Mouse (Mus musculus): ENCODE measurements around the gene Hamp. TPM values are rescaled to one million over a fixed set of nuclear protein-coding genes. Genes with fewer than 3 reads are reported as not detected.

Hamp gene
- total RNA-seq, 2 experiments from 2014 or later, result not detected

- intact Hi-C loops (cut with DNase I), result no loop called here
Measured at GRCm38 (mm10) chr7:30914732-30915131, 29.1 kb downstream of the Hamp start, which contains the start of gene Mag. TSS of gene Mag (minus strand) at chr7:30914873.

GRCm38 (mm10) chr7:30909773-30910172 is 34.1 kb downstream of the Hamp start:
- intact Hi-C loops (cut with DNase I), result no loop called here
- DNase-seq, result no peak

More at GRCm38 (mm10) chr7:30914732-30915131, 29.1 kb downstream of the Hamp start, which contains the start of gene Mag:
- no peak for DNase-seq

GRCm38 (mm10) chr7:30908992-30909431 is 34.8 kb downstream of the Hamp start:
- no peak for DNase-seq
- intact Hi-C loops (cut with DNase I), result no loop called here

- no peak for DNase-seq
- intact Hi-C loops (cut with DNase I), result no loop called here
Measured at GRCm38 (mm10) chr7:30908277-30908991, 35.4 kb downstream of the Hamp start.

- no peak for DNase-seq
- intact Hi-C loops (cut with DNase I), result no loop called here
Measured at GRCm38 (mm10) chr7:30904042-30904441, 39.8 kb downstream of the Hamp start.

GRCm38 (mm10) chr7:30895217-30895616 is 48.6 kb downstream of the Hamp start:
- intact Hi-C loops (cut with DNase I), result no loop called here
- no peak for DNase-seq

- no peak for DNase-seq
- intact Hi-C loops (cut with DNase I), result no loop called here
Measured at GRCm38 (mm10) chr7:30892515-30892914, 51.3 kb downstream of the Hamp start.

Other genes starting within 250 kb of the Hamp start
- not detected for gene 2200002J24Rik, start 245.1 kb downstream of the Hamp start, total RNA-seq (2021)
- under 1 TPM; 0.27 to 0.28 TPM for gene Atp4a, start 231.8 kb downstream of the Hamp start, total RNA-seq (2021)
- gene Tmem147, start 214.5 kb downstream of the Hamp start, total RNA-seq (2021), result 100 to 1,000 TPM; 251 to 273 TPM
- not detected for gene Gapdhs, start 200.4 kb downstream of the Hamp start, total RNA-seq (2021)
- gene Sbsn, start 192.6 kb downstream of the Hamp start, total RNA-seq (2021), result 1 to 10 TPM; 1.7 to 3.9 TPM
- gene Dmkn, start 180.3 kb downstream of the Hamp start, total RNA-seq (2021), result under 1 TPM in 1 of 2 experiments, not detected in 1; 0.56 TPM
- not detected for gene Krtdap, start 156.1 kb downstream of the Hamp start, total RNA-seq (2021)
- gene Ffar2, start 120.3 kb downstream of the Hamp start, total RNA-seq (2021), result under 1 TPM in 1 of 2 experiments, not detected in 1; 0.35 TPM
- not detected for gene Ffar3, start 87.9 kb downstream of the Hamp start, total RNA-seq (2021)
- not detected for gene Ffar1, start 82.5 kb downstream of the Hamp start, total RNA-seq (2021)
- gene Cd22, start 63.7 kb downstream of the Hamp start, total RNA-seq (2021), result not detected
- 1 to 10 TPM in 1 of 2 experiments, under 1 TPM in 1; 0.41 to 1.0 TPM for gene Mag, start 29.2 kb downstream of the Hamp start, total RNA-seq (2021)
- gene Hamp2, start 19.4 kb downstream of the Hamp start, total RNA-seq (2021), result not detected
- gene Usf2, start 12.8 kb upstream of the Hamp start, total RNA-seq (2021), result 10 to 100 TPM; 74.5 to 80.7 TPM
- gene Lsr, start 29.4 kb upstream of the Hamp start, total RNA-seq (2021), result under 1 TPM in 1 of 2 experiments, not detected in 1; 0.49 TPM
- gene Fam187b, start 29.8 kb upstream of the Hamp start, total RNA-seq (2021), result not detected
- 10 to 100 TPM in 1 of 2 experiments, 1 to 10 TPM in 1; 9.6 to 11.3 TPM for gene Fxyd5, start 98.4 kb upstream of the Hamp start, total RNA-seq (2021)
- 1 to 10 TPM; 1.7 to 1.8 TPM for gene Fxyd7, start 107.4 kb upstream of the Hamp start, total RNA-seq (2021)
- gene Fxyd1, start 113.2 kb upstream of the Hamp start, total RNA-seq (2021), result 1,000 to 10,000 TPM in 1 of 2 experiments, 100 to 1,000 TPM in 1; 991 to 1,156 TPM
- 1 to 10 TPM; 2.5 to 4.4 TPM for gene Lgi4, start 115.3 kb upstream of the Hamp start, total RNA-seq (2021)
- gene Fxyd3, start 132.7 kb upstream of the Hamp start, total RNA-seq (2021), result under 1 TPM; 0.77 to 0.96 TPM
- 10 to 100 TPM; 14.1 to 15.9 TPM for gene Hpn, start 171.3 kb upstream of the Hamp start, total RNA-seq (2021)
- gene Scn1b, start 183.0 kb upstream of the Hamp start, total RNA-seq (2021), result 100 to 1,000 TPM; 835 to 915 TPM
- 10 to 100 TPM; 36.2 to 45.2 TPM for gene Gramd1a, start 211.9 kb upstream of the Hamp start, total RNA-seq (2021)

Measured in gastrocnemius, postnatal 36 days (tissue).